Mouse (Mus musculus) hindbrain, embryonic 13.5 days (tissue): ENCODE measurements around the gene Gm10309. TPM values are rescaled to one million over a fixed set of nuclear protein-coding genes. Genes with fewer than 3 reads are reported as not detected.
"Not testable (repeated sequence)": the region's sequence is repeated elsewhere in the genome, so short reads cannot be mapped to it uniquely, and the experiment has no call there.

ENCODE experiments used
- ATAC-seq: fragments of 200-750 bp; cut with Nextera tagmentation; 2 replicates; pipeline ENCODE4 v1.8.0; 2017; ENCODE audit warnings: moderate TSS enrichment; ENCODE audit not compliant: low FRiP score
- H3K27ac ChIP-seq: fragments of 300-500 bp; sonication (generic); 2 replicates; pipeline ENCODE4 v1.5.1; 2015; ENCODE audit warnings: inconsistent platforms, mild to moderate bottlenecking, moderate library complexity
- H3K27me3 ChIP-seq: fragments of 300-500 bp; sonication (generic); 2 replicates; pipeline ENCODE4 v1.6.1; 2015; ENCODE audit warnings: mild to moderate bottlenecking, inconsistent platforms
- H3K36me3 ChIP-seq: fragments of 300-500 bp; sonication (generic); 2 replicates; pipeline ENCODE4 v1.6.1; 2015; ENCODE audit warnings: mild to moderate bottlenecking, inconsistent platforms
- H3K4me1 ChIP-seq: fragments of 300-500 bp; sonication (generic); replicated peaks from 2 replicates; pipeline ENCODE4 v1.6.1; 2015; ENCODE audit warnings: inconsistent platforms
- H3K4me2 ChIP-seq: fragments of 300-500 bp; sonication (generic); 2 replicates; pipeline ENCODE4 v1.6.1; 2015; ENCODE audit warnings: inconsistent platforms, mild to moderate bottlenecking, moderate library complexity
- H3K4me3 ChIP-seq: fragments of 300-500 bp; sonication (generic); 2 replicates; pipeline ENCODE4 v1.5.1; 2015; ENCODE audit warnings: mild to moderate bottlenecking, inconsistent platforms
- H3K9ac ChIP-seq: fragments of 300-500 bp; sonication (generic); 2 replicates; pipeline ENCODE4 v1.6.1; 2015; ENCODE audit warnings: mild to moderate bottlenecking, inconsistent platforms
- H3K9me3 ChIP-seq: fragments of 300-500 bp; sonication (generic); 2 replicates; pipeline ENCODE4 v1.6.1; 2016; ENCODE audit warnings: inconsistent platforms
- WGBS: fragments of 180-500 bp; shearing (Covaris S2); methylation state at CpG from one replicate; pipeline ENCODE4 v1.1.7; 2015; 5-methylcytosine and 5-hydroxymethylcytosine counted together
- polyA plus RNA-seq: library from polyadenylated mRNA; unstranded; fragments of >200 nt; fragmentation: Nextera tagmentation; extraction: Ambion mirVana; gene quantifications from 2 replicates; pipeline ENCODE4 v1.2.1, GENCODE M21; 2015

Gene Gm10309
- polyA plus RNA-seq, 1 experiment from 2014 or later = 0.35 TPM

DNA sequence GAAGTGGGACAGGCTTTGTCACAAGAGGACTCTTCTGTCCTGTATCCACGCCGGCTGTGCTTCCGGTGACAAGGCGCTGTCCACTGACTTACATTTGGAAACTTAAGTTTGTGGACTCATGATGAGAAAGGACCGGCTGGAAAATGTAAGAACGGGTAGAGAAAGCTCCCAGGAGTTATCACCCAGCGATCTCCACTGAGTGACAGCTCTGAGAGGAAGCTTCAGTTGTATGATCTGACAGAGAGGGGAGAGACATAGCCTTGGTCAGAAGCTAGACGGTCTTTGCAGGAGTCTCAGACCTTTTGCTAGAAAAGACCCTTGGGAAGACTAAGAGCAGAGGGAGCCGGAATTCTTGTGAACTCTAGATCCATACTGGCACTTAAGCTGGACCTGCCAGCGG is 15.2 kb downstream of the Gm10309 start:
- Histone ChIP-seq H3K4me2 (no peak overlapping the region), H3K9me3 (no peaks in the 10 kb centered on the region), H3K27me3 (no peaks in the 10 kb centered on the region), H3K9ac (no peak overlapping the region), H3K27ac (no peak overlapping the region), H3K36me3 (no peaks in the 10 kb centered on the region), H3K4me3 (no peak overlapping the region), H3K4me1 (no peaks in the 10 kb centered on the region)
- no peak for ATAC-seq
- 91% methylated on average over 10 of the region's 10 CpGs for WGBS

DNA sequence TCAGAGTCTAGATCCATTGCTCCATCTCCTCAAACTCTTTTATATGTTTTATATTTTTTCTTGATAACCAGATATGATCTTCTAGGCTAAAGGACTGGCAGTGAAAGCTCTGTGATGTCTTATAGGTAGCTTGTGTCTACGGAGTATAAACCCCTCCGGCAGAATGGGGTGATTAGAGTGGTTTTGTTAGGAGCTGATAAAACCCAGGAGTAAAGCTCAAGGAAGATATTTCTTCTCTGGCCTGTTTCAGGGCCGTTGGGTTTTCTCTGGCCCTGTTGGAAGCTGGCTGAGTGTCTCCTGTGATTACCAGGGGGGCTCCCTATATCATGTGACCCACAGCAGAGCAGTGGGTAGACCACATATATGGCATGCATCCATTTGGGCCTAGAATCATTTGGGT is 17.6 kb downstream of the Gm10309 start:
- WGBS = 88% methylated on average over 3 of the region's 3 CpGs
- H3K4me3 ChIP-seq = no peak overlapping the region
- H3K27ac ChIP-seq = no peak overlapping the region
- H3K9me3 ChIP-seq = no peaks in the 10 kb centered on the region
- H3K4me2 ChIP-seq = no peak overlapping the region
- H3K36me3 ChIP-seq = no peaks in the 10 kb centered on the region
- no peaks in the 10 kb centered on the region for H3K4me1 ChIP-seq
- no peak for ATAC-seq
- H3K9ac ChIP-seq = no peak overlapping the region
- H3K27me3 ChIP-seq = no peaks in the 10 kb centered on the region

DNA sequence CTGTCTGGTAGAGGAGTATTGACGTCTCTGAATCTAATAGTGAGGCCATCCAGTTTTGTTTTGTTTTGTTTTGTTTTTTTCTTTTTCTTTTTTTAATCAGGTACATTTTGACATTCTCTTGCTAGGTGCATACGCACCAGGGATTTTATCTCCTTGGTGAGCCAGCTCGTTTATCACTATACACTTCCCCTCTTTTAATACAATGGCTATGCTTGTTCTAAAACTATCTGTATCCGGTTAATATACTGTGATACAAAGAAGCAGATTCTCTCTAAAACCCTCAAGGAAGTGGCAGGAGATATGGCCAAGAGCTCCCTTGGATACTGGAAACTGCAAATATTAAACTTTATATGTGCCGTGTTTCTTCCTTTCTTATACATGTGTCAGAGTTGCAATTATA is 18.4 kb downstream of the Gm10309 start:
- ATAC-seq = no peak
- WGBS = 87% methylated on average over 5 of the region's 5 CpGs

DNA sequence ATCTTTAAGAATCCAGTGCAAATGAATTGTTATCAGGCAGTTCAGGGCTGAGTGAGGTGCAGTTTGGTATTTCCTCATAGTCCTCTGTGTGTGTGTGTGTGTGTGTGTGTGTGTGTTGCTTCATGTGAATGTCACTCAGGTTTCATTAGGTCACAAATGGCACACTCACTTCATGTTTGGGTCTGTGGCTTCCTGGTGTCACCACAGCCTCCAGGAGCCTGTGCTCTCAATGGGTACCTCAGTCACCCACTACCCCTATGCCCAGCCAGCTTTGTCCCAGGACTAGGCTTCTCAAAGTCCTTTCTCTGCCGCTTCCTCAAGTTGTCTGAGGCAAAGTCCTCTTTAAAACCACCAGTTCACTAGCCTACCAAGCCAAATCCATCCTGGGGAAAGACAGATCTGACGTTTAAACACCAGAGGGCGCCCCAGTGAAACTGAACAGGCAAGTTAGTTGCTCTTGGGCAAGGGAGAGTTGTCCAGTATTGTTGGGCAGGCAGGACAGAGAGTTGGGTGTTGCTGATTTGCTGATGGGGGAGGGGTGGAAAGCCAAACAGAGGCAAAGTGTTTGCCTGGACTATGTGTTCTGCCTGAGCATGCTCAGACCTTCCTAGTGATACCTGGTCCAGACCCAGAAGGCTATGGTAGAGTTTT is 20.8 kb downstream of the Gm10309 start:
- WGBS = 12% methylated on average over 3 of the region's 3 CpGs

More for the DNA sequence above, 18.4 kb downstream of the Gm10309 start:
- Histone ChIP-seq H3K4me1 (no peaks in the 10 kb centered on the region), H3K9ac (no peak overlapping the region), H3K4me2 (no peak overlapping the region), H3K27me3 (no peaks in the 10 kb centered on the region), H3K36me3 (no peaks in the 10 kb centered on the region), H3K9me3 (no peaks in the 10 kb centered on the region), H3K27ac (no peak overlapping the region), H3K4me3 (no peak overlapping the region)

DNA sequence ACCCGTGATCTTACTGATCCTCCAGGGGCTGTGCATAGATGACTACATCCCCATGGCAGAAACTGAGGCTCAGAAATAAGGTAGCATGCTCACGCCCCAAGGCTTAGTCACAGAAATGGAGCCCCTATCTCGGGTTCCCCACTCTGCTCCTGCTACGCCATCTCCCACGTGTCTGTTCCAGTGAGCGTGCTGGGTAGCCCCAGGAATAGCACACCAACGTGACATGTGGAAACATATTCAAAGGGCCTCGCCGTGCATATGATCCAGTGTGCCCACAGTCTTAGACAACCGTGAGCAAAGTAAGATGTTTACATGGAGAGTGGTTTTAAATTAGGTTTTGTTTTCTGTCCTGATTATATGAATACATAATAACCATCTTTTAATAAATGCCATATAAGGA is 22.4 kb downstream of the Gm10309 start:
- H3K36me3 ChIP-seq = no peaks in the 10 kb centered on the region
- ATAC-seq = no peak
- no peak overlapping the region for H3K4me3 ChIP-seq
- no peak overlapping the region for H3K9ac ChIP-seq
- no peaks in the 10 kb centered on the region for H3K4me1 ChIP-seq
- no peaks in the 10 kb centered on the region for H3K27me3 ChIP-seq
- no peak overlapping the region for H3K27ac ChIP-seq
- no peak overlapping the region for H3K4me2 ChIP-seq
- no peaks in the 10 kb centered on the region for H3K9me3 ChIP-seq
- 92% methylated on average over 10 of the region's 10 CpGs for WGBS

More for the DNA sequence above, 20.8 kb downstream of the Gm10309 start:
- no peak overlapping the region for H3K9ac ChIP-seq
- H3K36me3 ChIP-seq = no peaks in the 10 kb centered on the region
- H3K27ac ChIP-seq = no peak overlapping the region
- H3K4me2 ChIP-seq = no peak overlapping the region
- H3K9me3 ChIP-seq = no peaks in the 10 kb centered on the region
- H3K4me3 ChIP-seq = no peak overlapping the region
- 0 out of 2 replicates have a peak, but pooled peaks have one; percentile 21 for ATAC-seq
- H3K27me3 ChIP-seq = no peaks in the 10 kb centered on the region
- no peaks in the 10 kb centered on the region for H3K4me1 ChIP-seq

DNA sequence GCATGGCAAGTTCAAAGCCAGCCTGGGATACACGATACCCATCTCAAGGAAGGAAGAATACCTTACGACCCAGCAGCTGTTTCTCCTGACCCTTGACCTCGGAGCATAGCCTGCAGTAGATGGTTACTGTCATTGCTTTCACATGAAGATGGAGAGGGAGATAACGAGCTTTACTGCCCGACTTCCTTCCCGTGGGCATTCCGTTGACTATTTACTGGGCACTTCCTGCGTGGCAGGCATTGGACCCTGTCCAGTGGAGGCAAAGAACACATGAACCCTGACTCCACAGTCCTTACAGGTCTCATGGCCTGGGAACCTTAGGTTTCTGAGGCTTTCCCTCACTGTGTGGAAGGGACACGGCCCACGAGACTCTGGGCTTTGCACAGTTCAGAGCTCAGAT is 25.6 kb downstream of the Gm10309 start:
- Histone ChIP-seq H3K36me3 (no peaks in the 10 kb centered on the region), H3K27ac (no peak overlapping the region), H3K4me2 (no peak overlapping the region), H3K9ac (no peak overlapping the region), H3K4me1 (no peaks in the 10 kb centered on the region), H3K27me3 (no peaks in the 10 kb centered on the region), H3K9me3 (no peaks in the 10 kb centered on the region), H3K4me3 (no peak overlapping the region)
- 84% methylated on average over 10 of the region's 10 CpGs for WGBS
- ATAC-seq = no peak

DNA sequence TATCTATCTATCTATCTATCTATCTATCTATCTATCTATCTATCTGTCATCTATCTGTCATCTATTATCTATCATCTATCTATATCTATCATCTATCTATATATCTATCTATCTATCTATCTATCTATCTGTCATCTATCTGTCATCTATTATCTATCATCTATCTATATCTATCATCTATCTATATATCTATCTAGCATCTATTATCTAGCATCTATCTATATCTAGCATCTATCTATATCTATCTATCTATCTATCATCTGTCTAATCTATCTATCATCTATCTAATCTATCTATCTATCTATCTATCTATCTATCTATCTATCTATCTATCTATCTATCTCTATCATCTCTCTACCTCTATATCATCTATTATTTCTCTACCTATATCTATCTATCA is 27.6 kb downstream of the Gm10309 start:
- not testable (repeated sequence) for H3K9me3 ChIP-seq, H3K36me3 ChIP-seq, H3K4me3 ChIP-seq, H3K4me2 ChIP-seq, H3K4me1 ChIP-seq, ATAC-seq, H3K27me3 ChIP-seq, H3K9ac ChIP-seq, H3K27ac ChIP-seq

DNA sequence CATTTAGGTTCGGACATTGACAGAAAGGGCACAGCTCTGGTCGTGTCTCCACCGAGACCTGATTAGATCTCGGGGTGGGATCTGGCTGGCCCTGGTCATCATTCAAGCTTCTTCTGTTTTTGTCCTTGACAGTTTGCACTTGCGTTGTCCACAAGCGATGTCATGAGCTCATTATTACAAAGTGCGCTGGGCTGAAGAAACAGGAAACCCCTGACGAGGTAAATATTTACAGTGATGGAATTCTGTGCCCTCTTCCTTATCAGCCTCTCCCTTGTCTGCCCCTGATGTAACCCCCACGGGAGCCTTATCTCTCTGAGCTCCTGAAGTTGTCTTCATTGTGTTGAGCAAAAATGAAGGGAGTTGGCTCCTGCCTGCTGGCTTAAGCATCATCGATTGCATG is 28.4 kb downstream of the Gm10309 start:
- Histone ChIP-seq H3K4me1 (no peaks in the 10 kb centered on the region), H3K27me3 (no peaks in the 10 kb centered on the region), H3K4me3 (no peak overlapping the region), H3K9me3 (no peaks in the 10 kb centered on the region), H3K36me3 (no peaks in the 10 kb centered on the region), H3K27ac (no peak overlapping the region), H3K4me2 (no peak overlapping the region), H3K9ac (no peak overlapping the region)
- 93% methylated on average over 10 of the region's 10 CpGs for WGBS
- no peak for ATAC-seq

DNA sequence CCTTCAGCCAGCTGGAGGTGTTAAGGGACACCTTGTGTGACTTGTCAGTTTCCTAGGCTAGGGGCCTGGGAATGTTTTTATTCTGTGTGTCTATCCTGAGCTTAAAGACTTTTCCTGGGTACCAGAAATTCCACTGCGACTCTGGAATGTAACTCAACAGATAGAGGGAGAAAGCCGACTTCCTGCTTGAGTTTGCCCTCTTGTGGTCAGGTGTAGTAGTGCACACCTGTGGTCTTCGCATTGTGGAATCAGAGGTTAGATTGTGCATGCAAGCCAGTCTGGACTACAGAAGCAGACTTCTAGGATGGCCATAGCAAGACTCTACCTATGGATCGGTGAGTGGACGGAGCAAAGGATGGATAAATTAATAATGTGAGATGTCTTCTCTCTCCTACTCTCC is 33.3 kb downstream of the Gm10309 start:
- H3K36me3 ChIP-seq = no peaks in the 10 kb centered on the region
- H3K9me3 ChIP-seq = no peaks in the 10 kb centered on the region
- no peak overlapping the region for H3K27ac ChIP-seq
- WGBS = 56% methylated on average over 5 of the region's 5 CpGs
- no peak overlapping the region for H3K4me3 ChIP-seq
- H3K4me1 ChIP-seq = peaks cover 24% of the 10 kb centered on the region
- no peak for ATAC-seq
- H3K4me2 ChIP-seq = no peak overlapping the region
- no peak overlapping the region for H3K9ac ChIP-seq
- H3K27me3 ChIP-seq = no peaks in the 10 kb centered on the region

DNA sequence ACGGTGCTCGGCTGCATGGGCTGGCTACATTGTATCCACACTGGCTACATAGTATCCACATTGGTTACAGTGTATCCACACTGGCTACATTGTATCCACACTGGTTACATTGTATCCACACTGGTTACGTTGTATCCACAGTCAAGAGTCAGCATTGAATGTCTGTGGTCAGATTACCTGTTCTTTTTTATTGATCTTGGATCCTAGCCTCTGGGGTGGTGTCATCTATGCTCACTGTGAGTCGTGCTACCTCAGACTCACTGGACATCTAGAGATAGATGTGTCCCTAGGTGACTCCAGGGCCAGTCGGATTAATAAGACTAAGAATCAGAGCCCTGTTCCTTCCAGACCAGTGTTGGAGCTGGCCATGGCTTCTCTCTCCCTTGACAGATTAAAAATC is 34.9 kb downstream of the Gm10309 start:
- Histone ChIP-seq H3K4me3 (no peak overlapping the region), H3K27me3 (no peaks in the 10 kb centered on the region), H3K9me3 (no peaks in the 10 kb centered on the region), H3K4me2 (no peak overlapping the region), H3K4me1 (peaks cover 28% of the 10 kb centered on the region), H3K9ac (no peak overlapping the region), H3K36me3 (no peaks in the 10 kb centered on the region), H3K27ac (no peak overlapping the region)
- ATAC-seq = no peak
- 89% methylated on average over 5 of the region's 5 CpGs for WGBS

DNA sequence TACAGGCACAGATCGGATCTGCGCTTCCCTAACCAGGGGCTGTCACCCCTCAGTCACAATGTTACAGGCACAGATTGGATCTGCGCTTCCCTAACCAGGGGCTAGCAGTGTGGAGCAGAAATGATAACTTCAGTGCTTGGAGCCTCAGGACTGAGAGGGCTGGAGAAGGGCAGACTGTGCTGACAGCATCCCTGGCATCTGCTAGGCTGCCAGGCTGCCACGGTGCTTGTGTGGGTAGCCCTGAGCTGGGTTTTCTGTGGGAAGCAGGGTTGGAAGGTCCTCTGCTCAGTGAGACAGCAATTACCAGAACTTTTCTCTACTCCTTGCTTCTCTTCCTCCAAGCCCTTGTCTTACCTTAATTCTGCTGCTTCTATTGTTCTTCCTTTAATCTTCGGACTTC is 37.1 kb downstream of the Gm10309 start:
- WGBS = 71% methylated on average over 5 of the region's 5 CpGs
- Histone ChIP-seq H3K27me3 (no peaks in the 10 kb centered on the region), H3K27ac (no peak overlapping the region), H3K36me3 (no peaks in the 10 kb centered on the region), H3K4me3 (no peak overlapping the region), H3K9ac (no peak overlapping the region; the same call in 1 of the 2 replicates), H3K4me1 (peaks cover 38% of the 10 kb centered on the region), H3K9me3 (no peaks in the 10 kb centered on the region), H3K4me2 (no peak overlapping the region)
- no peak for ATAC-seq

DNA sequence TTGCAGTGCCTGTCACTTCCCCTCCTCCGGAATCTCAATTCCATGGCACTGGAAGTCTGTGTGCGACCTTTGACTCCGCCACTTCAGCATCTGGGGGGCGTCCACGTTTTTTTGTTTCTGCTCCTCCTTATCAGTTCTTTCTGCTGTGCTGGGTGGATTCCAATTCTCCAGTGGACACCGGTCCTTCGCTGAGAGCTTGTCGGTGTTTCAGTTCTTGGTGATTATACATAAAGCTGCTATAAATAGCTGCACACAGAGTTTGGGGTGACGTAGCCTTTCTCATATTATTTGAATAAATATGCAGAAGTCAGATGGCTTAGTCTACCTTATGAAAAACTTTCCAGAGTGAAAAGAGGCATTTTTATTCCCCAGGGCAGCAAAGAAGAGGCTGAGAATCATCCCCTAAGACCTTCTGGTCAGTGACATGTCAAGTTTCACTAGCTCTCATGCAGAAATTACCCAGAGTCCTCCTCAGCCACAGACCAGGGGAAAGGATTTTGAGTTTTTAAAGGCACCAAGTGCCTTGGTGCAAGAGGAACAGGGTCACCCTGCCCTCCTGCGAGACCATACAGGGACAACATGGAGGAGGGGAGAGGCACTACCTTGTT is 37.6 kb downstream of the Gm10309 start:
- Histone ChIP-seq H3K36me3 (no peaks in the 10 kb centered on the region), H3K27me3 (no peaks in the 10 kb centered on the region), H3K4me3 (no peak overlapping the region), H3K9me3 (no peaks in the 10 kb centered on the region), H3K9ac (no peak overlapping the region; the same call in 1 of the 2 replicates), H3K4me1 (peaks cover 38% of the 10 kb centered on the region), H3K27ac (no peak overlapping the region), H3K4me2 (no peak overlapping the region)
- ATAC-seq = no peak
- 51% methylated on average over 10 of the region's 10 CpGs for WGBS

DNA sequence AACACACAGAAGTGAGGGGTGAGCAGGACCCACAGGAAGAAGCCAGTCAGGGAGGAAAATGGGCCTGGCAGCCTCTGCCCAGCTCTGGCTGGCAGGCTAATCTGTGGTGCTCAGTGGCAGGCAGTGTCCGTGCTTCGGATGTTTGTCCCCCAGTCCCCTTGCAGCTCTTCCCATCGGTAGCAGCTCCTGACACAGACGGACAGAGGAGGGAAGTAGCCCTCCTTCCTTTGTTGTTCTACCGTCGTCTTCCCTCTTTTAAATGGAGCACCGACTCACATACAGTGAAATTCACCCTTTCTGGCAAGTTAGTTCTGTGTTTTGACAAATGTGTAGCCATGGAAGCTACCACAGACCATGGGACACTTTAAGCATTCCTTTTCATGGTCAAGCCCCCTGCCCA is 38.2 kb downstream of the Gm10309 start:
- no peak overlapping the region for H3K4me2 ChIP-seq
- no peaks in the 10 kb centered on the region for H3K36me3 ChIP-seq
- H3K9me3 ChIP-seq = no peaks in the 10 kb centered on the region
- no peak overlapping the region for H3K4me3 ChIP-seq
- no peak overlapping the region for H3K27ac ChIP-seq
- WGBS = 54% methylated on average over 7 of the region's 7 CpGs
- no peaks in the 10 kb centered on the region for H3K27me3 ChIP-seq
- H3K4me1 ChIP-seq = peaks cover 38% of the 10 kb centered on the region
- ATAC-seq = no peak
- no peak overlapping the region for H3K9ac ChIP-seq
